Mouse (Mus musculus) lung, postnatal 10 days (tissue): Measurements from ENCODE around the gene Radil.

Experiments
- DNase-seq: peaks from one replicate; pipeline ENCODE4 v3.0.0; 2021

The Radil gene

DNA sequence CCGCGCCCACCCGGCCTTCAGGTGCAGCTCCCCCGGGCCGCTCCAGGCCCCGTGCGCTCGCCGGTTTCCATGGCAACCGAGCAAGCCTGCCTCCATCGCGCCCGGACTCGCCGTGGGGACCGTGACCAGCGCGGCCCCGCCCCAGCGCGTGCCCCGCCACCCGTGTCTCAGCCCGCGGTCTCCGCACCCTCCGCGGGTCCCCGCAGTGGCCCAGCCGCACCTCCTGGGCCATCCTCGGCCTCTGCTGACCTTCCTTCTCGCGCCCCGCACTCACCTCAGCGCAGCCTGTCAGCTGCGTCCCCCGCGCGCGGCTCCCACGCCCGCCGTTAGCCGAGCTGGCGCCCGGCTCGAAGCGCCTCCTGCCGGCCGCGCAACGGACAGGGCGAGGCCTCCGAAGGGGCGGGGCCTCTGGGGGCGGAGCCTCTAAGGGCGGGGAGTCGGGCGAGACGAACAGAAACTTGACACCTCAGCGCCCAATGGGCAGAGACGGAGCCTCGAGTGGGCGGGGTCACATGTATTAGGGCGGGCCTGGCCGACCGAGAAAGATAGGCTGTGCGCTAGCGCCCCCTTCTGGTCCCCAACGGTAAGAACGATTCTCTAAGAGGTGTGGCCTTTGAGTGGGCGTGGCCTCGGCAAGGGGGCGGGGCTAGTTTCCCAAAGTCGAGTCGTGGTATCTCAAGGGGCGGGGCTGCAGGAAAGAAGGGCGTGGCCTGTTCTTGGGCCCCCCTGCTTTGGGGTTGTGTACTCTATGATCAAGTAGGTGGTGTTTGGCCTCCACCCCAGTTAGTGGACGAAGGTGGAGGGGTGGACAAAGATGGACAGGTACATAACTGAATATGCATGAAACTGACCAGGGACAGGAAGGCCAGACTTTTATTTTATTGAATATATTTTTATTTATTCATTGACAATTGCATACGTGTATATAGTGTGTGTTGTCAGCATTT is at the start of gene Radil:
TSS of gene Radil (minus strand) at position 393 of the 947 bp plus-strand sequence.
- peak; percentile 98 for DNase-seq

GRCm38 (mm10) chr5:142597648-142598390 is 46.9 kb upstream of the Radil start:
- DNase-seq = no peak

GRCm38 (mm10) chr5:142596723-142597122 is 45.8 kb upstream of the Radil start:
- no peak for DNase-seq

GRCm38 (mm10) chr5:142595698-142596097 is 44.8 kb upstream of the Radil start:
- no peak for DNase-seq

- no peak for DNase-seq
Observed at GRCm38 (mm10) chr5:142590953-142591616, 40.2 kb upstream of the Radil start.

GRCm38 (mm10) chr5:142583616-142584126 is 32.8 kb upstream of the Radil start:
- peak; percentile 4 for DNase-seq

DNA sequence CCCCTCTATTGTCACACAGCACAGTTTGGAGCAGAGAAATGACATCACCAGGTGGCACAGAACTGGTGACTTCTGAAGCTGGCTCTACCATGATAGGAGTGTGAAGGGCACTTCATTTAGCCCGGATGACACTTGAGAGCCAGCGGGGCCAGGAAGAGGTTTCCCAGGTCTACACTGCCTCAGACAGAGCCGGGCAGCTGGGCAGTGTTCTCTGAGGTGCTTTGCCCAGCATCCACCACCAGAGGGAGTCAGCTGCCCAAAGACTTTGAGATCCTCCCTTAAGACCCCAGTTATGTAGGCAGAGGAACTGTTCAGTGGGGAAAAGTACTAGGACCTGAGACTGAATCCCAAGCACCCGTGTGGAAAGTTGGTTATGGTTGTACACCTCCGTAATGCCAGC is 30.6 kb upstream of the Radil start:
- DNase-seq = peak; percentile 58

DNA sequence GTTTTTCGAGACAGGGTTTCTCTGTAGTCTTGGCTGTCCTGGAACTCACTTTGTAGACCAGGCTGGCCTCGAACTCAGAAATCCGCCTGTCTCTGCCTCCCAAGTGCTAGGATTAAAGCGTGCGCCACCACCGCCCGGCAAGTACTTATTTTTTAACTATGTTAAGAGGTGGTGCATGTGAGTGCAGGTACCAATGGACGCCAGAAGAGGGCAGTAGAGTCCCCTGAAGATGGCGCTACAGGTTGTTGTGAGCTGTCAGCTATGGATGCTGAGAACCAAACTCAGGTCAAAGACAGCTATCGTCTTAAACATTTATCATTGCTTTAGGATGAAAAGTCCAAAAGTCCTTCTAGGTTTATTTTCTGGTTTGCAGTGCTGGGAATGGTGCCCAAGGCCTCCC is 27.3 kb upstream of the Radil start:
- DNase-seq = no peak

- no peak for DNase-seq
Observed at GRCm38 (mm10) chr5:142576832-142577231, 25.9 kb upstream of the Radil start.

- no peak for DNase-seq
Observed at GRCm38 (mm10) chr5:142574323-142575057, 23.6 kb upstream of the Radil start.

DNA sequence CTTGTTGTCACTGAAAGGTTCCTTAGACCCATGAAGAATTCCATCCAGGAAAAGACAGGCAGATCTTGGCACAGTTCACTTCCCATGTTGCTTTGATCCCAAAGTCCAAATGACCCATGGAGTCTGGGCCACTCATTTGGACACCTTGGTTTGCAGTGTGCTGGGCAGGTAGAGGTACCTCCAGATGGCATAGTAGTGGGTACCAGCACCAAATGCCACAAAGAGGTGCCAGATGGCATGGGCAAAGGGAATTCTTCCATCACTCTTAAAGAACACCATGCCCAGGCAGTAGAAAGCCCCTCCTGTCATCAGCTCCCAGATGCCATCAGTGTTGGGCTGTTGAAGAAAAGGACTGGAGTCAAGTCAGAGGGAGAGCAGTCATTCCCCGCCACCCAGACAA is 13.7 kb upstream of the Radil start:
- no peak for DNase-seq

DNA sequence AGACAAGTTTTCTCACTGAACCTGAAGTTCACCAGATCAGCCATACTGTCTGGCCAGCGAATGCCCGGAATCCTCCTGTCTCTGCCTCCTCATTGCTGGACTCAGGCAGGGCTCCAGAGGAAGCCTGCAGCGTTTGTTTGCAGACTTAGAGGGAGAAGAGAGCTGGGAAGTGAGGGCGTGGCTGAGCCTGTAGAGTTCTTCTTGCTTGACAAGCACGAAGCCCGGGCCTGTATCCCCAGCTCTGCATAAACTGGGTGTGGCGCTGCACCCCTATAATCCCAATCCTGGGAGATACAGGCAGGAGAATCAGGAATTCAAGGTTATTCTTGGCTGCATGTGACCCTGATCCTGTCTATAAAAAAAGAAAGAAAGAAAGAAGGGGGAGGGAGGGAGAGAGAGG is 9.4 kb upstream of the Radil start:
- DNase-seq = no peak

DNA sequence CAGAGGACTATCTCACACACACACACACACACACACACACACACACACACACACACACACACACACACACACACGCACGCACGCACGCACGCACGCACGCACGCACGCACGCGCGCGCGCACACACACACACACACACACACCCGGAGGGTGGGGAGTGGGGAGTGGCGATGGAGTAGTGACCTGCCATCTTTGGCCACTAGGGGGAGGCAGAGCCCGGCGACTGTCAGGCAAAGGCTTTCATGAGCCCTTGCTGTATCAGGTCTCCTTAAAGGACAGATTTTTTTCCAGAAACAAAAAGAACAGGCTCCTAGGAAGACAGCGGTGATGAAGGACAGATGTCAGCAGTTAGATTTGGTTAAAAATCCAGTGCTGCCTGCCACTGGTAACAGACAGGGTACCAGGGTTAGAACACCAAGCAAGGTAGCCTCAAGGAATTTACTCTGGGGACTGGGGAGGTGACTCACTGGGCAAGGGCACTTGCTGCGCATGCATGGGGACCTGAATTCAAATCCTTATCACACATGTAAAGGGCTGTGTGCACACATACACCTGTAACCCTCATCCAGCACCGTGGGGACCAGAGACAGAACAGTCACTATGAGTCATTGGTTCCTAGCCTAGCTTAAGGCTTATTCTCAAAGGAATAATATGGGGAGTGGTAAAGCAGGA is 6.6 kb upstream of the Radil start:
- peak; percentile 81 for DNase-seq

DNA sequence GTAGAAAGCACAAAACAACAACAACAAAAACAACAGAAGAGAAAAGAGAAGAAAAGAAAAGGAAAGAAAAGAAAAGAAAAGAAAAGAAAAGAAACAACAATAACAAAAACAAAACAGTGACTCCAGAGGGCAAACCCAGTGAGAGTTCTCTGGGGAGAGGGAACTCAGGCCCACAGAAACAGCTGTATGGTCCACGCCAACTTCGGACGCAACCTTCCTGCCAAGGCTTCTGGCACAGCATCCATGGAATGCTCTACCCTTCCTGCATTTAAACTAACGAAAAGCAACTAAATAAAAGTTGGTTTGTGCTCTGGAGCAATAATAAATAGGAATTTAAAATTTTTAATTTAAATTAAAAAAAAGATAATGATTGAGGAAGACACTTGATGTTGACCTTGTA is 5.8 kb upstream of the Radil start:
- no peak for DNase-seq

DNA sequence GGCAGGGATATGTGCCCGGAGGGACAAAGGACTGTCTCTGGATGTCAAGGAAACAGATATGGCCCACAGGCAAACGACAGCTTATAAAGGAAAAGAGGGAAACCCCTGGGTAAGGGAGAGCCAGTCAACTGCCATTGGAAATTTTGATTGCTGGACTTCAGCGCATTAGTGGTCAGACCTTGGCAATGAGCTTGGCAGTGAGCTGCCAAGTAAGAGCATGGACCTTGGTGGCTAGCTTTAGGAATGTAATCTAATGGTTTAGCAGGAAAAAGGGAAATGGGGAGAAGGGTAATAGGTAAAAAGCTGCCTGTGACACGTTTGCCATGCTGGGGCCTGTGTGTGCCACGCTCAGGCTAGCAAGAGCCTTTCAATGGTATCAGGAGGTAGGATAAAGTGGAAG is 5.0 kb upstream of the Radil start:
- no peak for DNase-seq

GRCm38 (mm10) chr5:142549961-142550705 is 765 bp downstream of the Radil start:
- peak; percentile 39 for DNase-seq

DNA sequence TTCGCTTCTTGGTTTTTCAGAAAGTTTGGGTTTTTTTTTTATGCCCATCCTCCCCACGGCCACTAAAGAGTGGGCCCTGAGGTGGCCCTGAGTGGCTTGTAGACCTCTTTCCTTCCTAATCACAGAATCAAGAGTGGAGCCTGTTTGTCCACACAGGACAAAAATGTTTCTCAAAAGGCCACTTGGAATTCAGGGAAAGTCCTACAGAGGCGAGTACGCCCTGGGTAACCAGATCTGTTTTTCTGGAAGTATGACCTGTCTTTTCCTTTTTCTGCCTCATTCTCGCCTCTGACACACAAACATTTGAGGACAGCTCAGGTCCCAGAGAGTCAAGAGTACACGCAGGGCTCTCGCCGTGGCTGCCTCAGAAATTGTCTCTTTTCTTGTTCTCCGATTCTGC is 1.5 kb downstream of the Radil start:
- peak; percentile 21 for DNase-seq

GRCm38 (mm10) chr5:142547066-142547465 is 3.8 kb downstream of the Radil start:
- DNase-seq = peak; percentile 10

DNA sequence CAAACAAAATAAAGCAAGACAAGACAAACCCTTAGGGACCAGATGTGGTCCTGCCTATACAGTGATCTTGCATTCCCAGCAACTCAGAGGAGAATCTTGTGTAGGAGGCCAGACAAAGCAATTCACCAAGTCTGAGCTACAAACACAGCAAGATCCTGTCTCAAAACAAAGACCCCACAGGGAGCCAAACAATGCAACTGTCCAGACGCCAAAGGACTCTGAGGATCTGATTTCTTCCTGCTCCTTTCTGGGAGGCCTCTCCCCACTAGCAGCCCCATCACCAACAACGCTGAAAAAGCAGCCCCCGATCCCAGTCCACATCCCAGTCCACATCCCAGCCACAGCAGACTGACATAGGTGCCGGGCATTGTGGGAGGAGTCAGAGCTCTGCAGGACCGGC is 4.6 kb downstream of the Radil start:
- no peak for DNase-seq

DNA sequence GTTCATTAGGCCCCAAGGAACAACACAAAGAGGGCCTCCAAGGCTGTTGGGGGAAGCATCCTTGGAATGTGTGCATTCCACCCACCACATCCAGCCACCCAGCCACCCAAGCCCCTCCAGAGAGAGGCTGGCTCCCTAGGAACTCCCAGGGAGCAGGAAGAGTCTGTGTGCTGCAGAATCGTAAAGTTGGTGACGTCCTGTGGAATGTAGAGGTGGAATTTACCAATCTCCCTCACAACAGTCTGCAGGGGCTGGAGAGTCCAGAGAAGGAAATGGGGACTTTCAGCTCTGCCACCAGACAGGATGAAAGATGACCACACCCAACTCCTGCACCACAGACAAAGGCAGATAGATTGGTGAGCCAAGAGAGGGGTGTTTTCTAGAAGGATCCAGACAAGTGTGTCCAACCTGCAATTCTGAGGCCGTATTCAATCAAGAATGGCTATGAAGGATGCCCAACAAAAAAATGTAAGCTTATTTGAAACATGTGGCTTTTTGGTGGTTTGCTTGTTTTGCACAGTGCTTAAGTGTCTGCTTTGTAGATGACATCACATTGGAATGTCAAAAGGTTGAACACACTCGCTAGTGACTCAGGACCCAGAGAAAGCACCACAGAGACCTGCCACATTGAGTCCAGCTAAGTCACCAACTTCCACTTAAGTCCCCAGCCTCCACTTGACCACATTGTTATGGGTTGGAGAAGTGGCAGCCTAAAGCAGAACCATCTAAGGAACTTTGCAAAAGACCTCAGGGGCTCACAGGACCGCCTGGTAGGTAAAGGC is 5.7 kb downstream of the Radil start:
- DNase-seq = peak; percentile 24
